Mouse (Mus musculus): ENCODE data around the gene Usp5. TPM values are rescaled to one million over a fixed set of nuclear protein-coding genes. Genes with fewer than 3 reads are reported as not detected.
A peak's percentile ranks its signal among the peaks of the same experiment; 100 is the strongest.

Gene Usp5
- polyA plus RNA-seq, 1 experiment from 2014 or later = 53.6 TPM

DNA sequence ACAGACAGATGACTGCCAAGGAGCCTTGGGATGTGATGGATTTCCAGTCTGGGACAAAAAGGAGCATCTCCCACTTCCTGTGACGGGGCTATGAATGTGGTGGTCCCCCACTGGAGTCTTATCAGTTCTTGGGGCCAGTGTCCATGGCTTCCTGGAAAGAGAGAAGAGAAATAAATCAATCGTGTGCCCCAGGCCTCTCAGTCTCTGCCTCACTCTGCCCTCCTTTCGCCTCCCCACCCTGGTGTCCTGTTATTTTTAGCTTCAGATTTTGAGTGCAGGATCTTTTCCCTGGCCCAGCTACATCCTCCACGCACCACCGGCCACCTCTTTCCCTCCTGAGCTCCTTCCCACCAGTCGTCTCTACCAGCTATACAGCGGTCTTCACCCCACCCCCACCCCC is 59.3 kb downstream of the Usp5 start:
- 0 out of 2 replicates have a peak overlapping the region, but pooled peaks have one; percentile 48 for H3K4me3 ChIP-seq (ENCODE audit: low read depth, low read length)
- no peaks in the 10 kb centered on the region for H3K27me3 ChIP-seq (replicated peaks; ENCODE audit: insufficient read depth, low read length)
- peaks cover 3% of the 10 kb centered on the region; the same call in 1 of the 2 replicates for H3K4me1 ChIP-seq (ENCODE audit: insufficient read depth, low read depth, low read length)
- H3K4me2 ChIP-seq (replicated peaks; ENCODE audit: low read depth, low read length) = peak overlapping the region; percentile 80; the same call in 1 of the 2 replicates
- H3K9me3 ChIP-seq (ENCODE audit: low read length) = no peaks in the 10 kb centered on the region
- no peaks in the 10 kb centered on the region for H3K36me3 ChIP-seq (ENCODE audit: insufficient read depth, low read length)
- no peak overlapping the region for H3K27ac ChIP-seq (ENCODE audit: low read length)
- WGBS = 48% methylated on average over 7 of the region's 7 CpGs
- H3K9ac ChIP-seq (replicated peaks; ENCODE audit: low read depth) = no peak overlapping the region
- no peak for TF ChIP-seq CTCF (IDR thresholded peaks at IDR 0.05)
- no peak for TF ChIP-seq EP300 (IDR thresholded peaks at IDR 0.05)
- ATAC-seq = no peak
- DNase-seq (ENCODE audit: low spot score) = no peak

DNA sequence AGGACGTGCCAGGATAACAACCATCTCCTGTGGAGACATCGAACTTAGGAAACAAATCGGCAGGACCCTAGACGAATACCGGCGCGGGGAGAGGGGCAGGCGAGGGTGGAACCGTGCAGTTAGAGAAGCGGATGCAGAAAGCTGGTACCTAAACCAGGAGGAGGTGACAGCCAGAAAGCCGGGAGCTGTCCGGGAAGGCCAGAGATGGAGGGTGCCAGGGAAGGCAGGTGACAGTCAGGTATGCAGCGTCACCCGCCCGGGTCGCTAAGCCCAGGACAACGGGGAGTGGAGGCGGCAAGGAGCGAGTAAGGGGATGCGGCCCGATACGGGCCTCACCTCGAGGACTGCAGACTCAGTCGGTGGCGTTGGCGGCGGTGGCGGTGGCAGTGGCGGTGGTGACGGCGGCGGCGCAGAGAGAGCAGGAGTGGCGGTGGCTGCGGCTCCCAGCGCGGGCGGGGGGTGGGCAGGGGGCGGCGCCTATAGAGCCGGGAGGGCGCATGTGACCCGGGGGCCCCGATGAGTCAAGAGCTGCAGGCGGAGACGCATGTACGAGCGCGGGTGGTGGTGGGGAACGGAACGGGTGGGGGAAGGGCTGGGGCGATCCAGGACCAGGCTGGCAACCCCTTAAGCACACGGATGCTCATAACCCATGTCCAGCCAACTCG is 60.1 kb downstream of the Usp5 start, which contains the start of gene Eno2:
TSS of gene Eno2 (minus strand) at position 573 of the 665 bp plus-strand sequence.
- peak; percentile 53 for DNase-seq (ENCODE audit: low spot score)
- no peaks in the 10 kb centered on the region for H3K36me3 ChIP-seq (ENCODE audit: insufficient read depth, low read length)
- peak within 1 kb of the TSS; percentile 23; the same call in 1 of the 2 replicates for H3K9ac ChIP-seq (replicated peaks; ENCODE audit: low read depth)
- TF ChIP-seq CTCF (IDR thresholded peaks at IDR 0.05) (no peak), EP300 (IDR thresholded peaks at IDR 0.05) (no peak)
- H3K9me3 ChIP-seq (ENCODE audit: low read length) = no peaks in the 10 kb centered on the region
- H3K4me1 ChIP-seq (ENCODE audit: insufficient read depth, low read depth, low read length) = peaks cover 3% of the 10 kb centered on the region; the same call in 1 of the 2 replicates
- peak within 1 kb of the TSS; percentile 48 for H3K4me3 ChIP-seq (ENCODE audit: low read depth, low read length)
- WGBS = 2% methylated on average over 44 of the region's 54 CpGs
- no peaks in the 10 kb centered on the region for H3K27me3 ChIP-seq (replicated peaks; ENCODE audit: insufficient read depth, low read length)
- no peak within 1 kb of the TSS for H3K27ac ChIP-seq (ENCODE audit: low read length)
- peak; percentile 81 for ATAC-seq
- peak within 1 kb of the TSS; percentile 80 for H3K4me2 ChIP-seq (replicated peaks; ENCODE audit: low read depth, low read length)

DNA sequence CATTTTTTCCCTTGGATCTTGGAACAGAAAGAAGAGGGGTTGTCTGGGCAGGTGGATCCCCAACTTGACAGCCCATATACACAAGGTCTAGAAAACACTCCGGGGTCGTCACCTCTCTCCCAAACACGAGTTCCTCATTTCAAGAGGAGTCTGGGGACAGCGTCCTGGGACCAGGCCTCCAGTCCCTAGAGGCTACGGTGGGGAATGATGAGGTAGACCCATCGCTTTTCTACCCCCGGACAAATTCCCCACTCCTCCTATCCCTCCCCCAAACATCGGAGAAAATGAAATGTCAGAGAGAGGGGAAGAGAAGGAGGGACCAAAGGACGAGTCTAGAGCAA is 60.6 kb downstream of the Usp5 start:
- DNase-seq (ENCODE audit: low spot score) = no peak

DNA sequence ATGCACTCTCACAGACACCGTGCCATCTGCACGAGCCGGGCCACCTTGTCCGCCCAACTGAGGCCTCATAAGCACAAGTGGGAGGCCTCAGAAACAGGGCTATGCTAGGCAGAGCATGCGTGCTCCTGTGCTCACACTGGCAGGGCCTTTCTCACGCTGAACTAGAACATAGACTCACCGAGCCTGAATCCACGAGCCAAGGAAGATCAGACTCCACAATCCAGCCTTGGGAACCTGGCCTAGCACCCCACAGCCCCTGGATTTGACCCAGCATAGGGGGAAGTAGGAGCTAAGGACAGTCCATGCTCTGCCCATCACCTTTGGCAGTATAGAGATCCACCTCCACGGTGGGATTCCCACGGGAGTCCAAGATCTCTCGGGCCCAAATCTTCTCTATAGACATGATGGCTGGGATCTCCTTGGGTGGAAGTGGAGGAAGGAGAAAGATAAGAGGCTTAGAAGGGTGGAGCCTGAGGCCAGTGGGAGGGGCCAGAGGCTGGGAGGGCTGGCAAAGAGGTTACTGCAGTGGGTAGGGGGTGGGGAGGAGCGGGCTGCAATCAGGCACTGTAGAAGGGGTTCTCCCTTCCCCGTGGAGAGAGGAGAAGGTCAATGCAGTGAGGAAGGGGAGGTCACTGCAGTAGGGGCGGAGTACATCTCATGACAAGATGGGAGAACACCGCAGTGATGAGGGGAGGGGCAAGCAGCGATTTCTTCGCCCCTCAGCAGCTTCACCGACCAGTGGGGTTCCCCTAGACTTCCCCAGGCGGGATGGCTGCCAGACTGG is 61.2 kb downstream of the Usp5 start:
- WGBS = 37% methylated on average over 17 of the region's 19 CpGs
- Histone ChIP-seq H3K9me3 (ENCODE audit: low read length) (no peaks in the 10 kb centered on the region), H3K9ac (replicated peaks; ENCODE audit: low read depth) (no peak overlapping the region), H3K27ac (ENCODE audit: low read length) (no peak overlapping the region), H3K27me3 (replicated peaks; ENCODE audit: insufficient read depth, low read length) (no peaks in the 10 kb centered on the region), H3K4me2 (replicated peaks; ENCODE audit: low read depth, low read length) (peak overlapping the region; percentile 80; the same call in 1 of the 2 replicates), H3K4me3 (ENCODE audit: low read depth, low read length) (no peak overlapping the region), H3K4me1 (ENCODE audit: insufficient read depth, low read depth, low read length) (peaks cover 3% of the 10 kb centered on the region; the same call in 1 of the 2 replicates), H3K36me3 (ENCODE audit: insufficient read depth, low read length) (no peaks in the 10 kb centered on the region)
- ATAC-seq = no peak; the same call in 1 of the 2 replicates
- no peak for DNase-seq (ENCODE audit: low spot score)
- TF ChIP-seq CTCF (IDR thresholded peaks at IDR 0.05) = no peak
- TF ChIP-seq EP300 (IDR thresholded peaks at IDR 0.05) = no peak

More for the DNA sequence above, 60.6 kb downstream of the Usp5 start:
- Histone ChIP-seq H3K9me3 (ENCODE audit: low read length) (no peaks in the 10 kb centered on the region), H3K4me1 (ENCODE audit: insufficient read depth, low read depth, low read length) (peaks cover 3% of the 10 kb centered on the region; the same call in 1 of the 2 replicates), H3K27ac (ENCODE audit: low read length) (no peak overlapping the region), H3K4me2 (replicated peaks; ENCODE audit: low read depth, low read length) (peak overlapping the region; percentile 80), H3K4me3 (ENCODE audit: low read depth, low read length) (peak overlapping the region; percentile 48; the same call in 1 of the 2 replicates), H3K36me3 (ENCODE audit: insufficient read depth, low read length) (no peaks in the 10 kb centered on the region), H3K27me3 (replicated peaks; ENCODE audit: insufficient read depth, low read length) (no peaks in the 10 kb centered on the region), H3K9ac (replicated peaks; ENCODE audit: low read depth) (no peak overlapping the region)
- 4% methylated on average over 9 of the region's 9 CpGs for WGBS
- ATAC-seq = no peak
- TF ChIP-seq EP300 (IDR thresholded peaks at IDR 0.05) (no peak), CTCF (IDR thresholded peaks at IDR 0.05) (no peak)

DNA sequence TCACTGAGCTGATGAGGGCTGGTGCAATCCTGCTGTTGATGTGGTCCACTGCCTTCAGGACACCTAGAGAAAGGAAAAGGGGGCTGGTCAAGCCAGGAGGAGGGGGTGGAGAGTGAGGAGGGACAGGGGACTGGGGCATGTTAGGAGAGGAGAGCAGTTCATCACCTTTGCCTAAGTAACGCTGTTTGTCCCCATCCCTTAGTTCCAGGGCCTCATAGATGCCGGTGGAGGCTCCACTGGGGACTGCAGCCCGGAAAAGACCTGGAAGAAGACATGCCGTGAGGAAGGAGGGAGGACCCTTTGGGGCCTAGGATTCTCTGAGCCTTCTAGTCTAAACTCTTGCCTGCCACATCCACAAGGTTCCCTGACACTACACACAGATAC is 61.8 kb downstream of the Usp5 start:
- no peak for ATAC-seq
- no peaks in the 10 kb centered on the region for H3K27me3 ChIP-seq (replicated peaks; ENCODE audit: insufficient read depth, low read length)

DNA sequence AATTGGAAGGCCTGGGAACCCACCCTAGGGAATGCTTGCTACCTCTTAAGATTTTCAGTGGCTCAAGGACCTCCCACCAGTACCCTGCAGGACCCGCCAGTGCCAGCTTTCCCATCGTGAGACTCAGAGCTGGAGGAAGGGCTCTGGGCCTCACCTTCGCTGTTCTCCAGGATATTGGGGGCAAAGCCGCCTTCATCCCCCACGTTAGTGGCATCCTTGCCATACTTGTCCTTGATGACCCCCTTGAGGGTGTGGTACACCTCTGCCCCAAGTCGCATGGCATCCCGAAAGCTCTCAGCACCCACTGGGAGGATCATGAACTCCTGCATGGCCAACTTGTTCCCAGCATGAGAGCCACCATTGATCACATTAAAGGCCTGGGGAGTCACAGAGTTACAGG is 63.3 kb downstream of the Usp5 start:
- Histone ChIP-seq H3K9ac (replicated peaks; ENCODE audit: low read depth) (no peak overlapping the region), H3K9me3 (ENCODE audit: low read length) (no peaks in the 10 kb centered on the region), H3K27me3 (replicated peaks; ENCODE audit: insufficient read depth, low read length) (no peaks in the 10 kb centered on the region), H3K27ac (ENCODE audit: low read length) (no peak overlapping the region), H3K4me2 (replicated peaks; ENCODE audit: low read depth, low read length) (no peak overlapping the region), H3K36me3 (ENCODE audit: insufficient read depth, low read length) (no peaks in the 10 kb centered on the region), H3K4me1 (ENCODE audit: insufficient read depth, low read depth, low read length) (peaks cover 3% of the 10 kb centered on the region; the same call in 1 of the 2 replicates), H3K4me3 (ENCODE audit: low read depth, low read length) (no peak overlapping the region)
- DNase-seq (ENCODE audit: low spot score) (no peak), ATAC-seq (no peak)
- 83% methylated on average over 7 of the region's 7 CpGs for WGBS
- TF ChIP-seq CTCF (IDR thresholded peaks at IDR 0.05) (no peak), EP300 (IDR thresholded peaks at IDR 0.05) (no peak)

More for the DNA sequence above, 61.8 kb downstream of the Usp5 start:
- no peak overlapping the region for H3K4me2 ChIP-seq (replicated peaks; ENCODE audit: low read depth, low read length)
- no peaks in the 10 kb centered on the region for H3K36me3 ChIP-seq (ENCODE audit: insufficient read depth, low read length)
- WGBS = 42% methylated on average over 4 of the region's 4 CpGs
- H3K9me3 ChIP-seq (ENCODE audit: low read length) = no peaks in the 10 kb centered on the region
- H3K27ac ChIP-seq (ENCODE audit: low read length) = no peak overlapping the region
- no peak overlapping the region for H3K9ac ChIP-seq (replicated peaks; ENCODE audit: low read depth)
- peaks cover 3% of the 10 kb centered on the region; the same call in 1 of the 2 replicates for H3K4me1 ChIP-seq (ENCODE audit: insufficient read depth, low read depth, low read length)
- TF ChIP-seq CTCF (IDR thresholded peaks at IDR 0.05) (no peak), EP300 (IDR thresholded peaks at IDR 0.05) (no peak)
- no peak overlapping the region for H3K4me3 ChIP-seq (ENCODE audit: low read depth, low read length)
- DNase-seq (ENCODE audit: low spot score) = no peak

Other genes starting within 250 kb of the Usp5 start
- gene C1s2, start 193.4 kb downstream of the Usp5 start, polyA plus RNA-seq (2015; fragmentation: Nextera tagmentation; extraction: Ambion mirVana) = 0.12 TPM in 1 of 2 replicates, not detected in the other
- 67.3 and 74.2 TPM in 2 replicates for gene Lpcat3, start 166.5 kb downstream of the Usp5 start, polyA plus RNA-seq (2015; fragmentation: Nextera tagmentation; extraction: Ambion mirVana)
- 83.1 and 86.7 TPM in 2 replicates for gene Emg1, start 117.3 kb downstream of the Usp5 start, polyA plus RNA-seq (2015; fragmentation: Nextera tagmentation; extraction: Ambion mirVana)
- 162 and 169 TPM in 2 replicates for gene Phb2, start 117.1 kb downstream of the Usp5 start, polyA plus RNA-seq (2015; fragmentation: Nextera tagmentation; extraction: Ambion mirVana)
- 24.0 and 27.8 TPM in 2 replicates for gene Ptpn6, start 90.8 kb downstream of the Usp5 start, polyA plus RNA-seq (2015; fragmentation: Nextera tagmentation; extraction: Ambion mirVana)
- gene Grcc10, start 88.1 kb downstream of the Usp5 start, polyA plus RNA-seq (2015; fragmentation: Nextera tagmentation; extraction: Ambion mirVana) = 332 and 367 TPM in 2 replicates
- gene Gm45234, start 73.5 kb downstream of the Usp5 start, polyA plus RNA-seq (2015; fragmentation: Nextera tagmentation; extraction: Ambion mirVana) = not detected in 2 replicates
- gene Atn1, start 73.0 kb downstream of the Usp5 start, polyA plus RNA-seq (2015; fragmentation: Nextera tagmentation; extraction: Ambion mirVana) = 9.6 and 11.2 TPM in 2 replicates
- gene Eno2, start 59.8 kb downstream of the Usp5 start, polyA plus RNA-seq (2015; fragmentation: Nextera tagmentation; extraction: Ambion mirVana) = 1.2 and 1.5 TPM in 2 replicates
- gene Lrrc23, start 49.8 kb downstream of the Usp5 start, polyA plus RNA-seq (2015; fragmentation: Nextera tagmentation; extraction: Ambion mirVana) = 26.7 and 34.0 TPM in 2 replicates
- 27.6 and 33.7 TPM in 2 replicates for gene Spsb2, start 20.8 kb downstream of the Usp5 start, polyA plus RNA-seq (2015; fragmentation: Nextera tagmentation; extraction: Ambion mirVana)
- gene Tpi1, start 15.2 kb downstream of the Usp5 start, polyA plus RNA-seq (2015; fragmentation: Nextera tagmentation; extraction: Ambion mirVana) = 186 and 187 TPM in 2 replicates
- 8.2 and 11.8 TPM in 2 replicates for gene Cdca3, start 63 bp upstream of the Usp5 start, polyA plus RNA-seq (2015; fragmentation: Nextera tagmentation; extraction: Ambion mirVana)
- 0.24 and 0.26 TPM in 2 replicates for gene Gnb3, start 10.8 kb upstream of the Usp5 start, polyA plus RNA-seq (2015; fragmentation: Nextera tagmentation; extraction: Ambion mirVana)
- gene P3h3, start 28.3 kb upstream of the Usp5 start, polyA plus RNA-seq (2015; fragmentation: Nextera tagmentation; extraction: Ambion mirVana) = 8.4 and 9.3 TPM in 2 replicates
- gene Gpr162, start 34.5 kb upstream of the Usp5 start, polyA plus RNA-seq (2015; fragmentation: Nextera tagmentation; extraction: Ambion mirVana) = 0.20 and 0.26 TPM in 2 replicates
- gene Cd4, start 58.7 kb upstream of the Usp5 start, polyA plus RNA-seq (2015; fragmentation: Nextera tagmentation; extraction: Ambion mirVana) = 0.07 and 0.10 TPM in 2 replicates
- 2.3 TPM in 2 replicates for gene Lag3, start 82.2 kb upstream of the Usp5 start, polyA plus RNA-seq (2015; fragmentation: Nextera tagmentation; extraction: Ambion mirVana)
- gene Ptms, start 90.6 kb upstream of the Usp5 start, polyA plus RNA-seq (2015; fragmentation: Nextera tagmentation; extraction: Ambion mirVana) = 533 and 563 TPM in 2 replicates
- 289 and 300 TPM in 2 replicates for gene Mlf2, start 101.9 kb upstream of the Usp5 start, polyA plus RNA-seq (2015; fragmentation: Nextera tagmentation; extraction: Ambion mirVana)
- 112 and 118 TPM in 2 replicates for gene Cops7a, start 136.1 kb upstream of the Usp5 start, polyA plus RNA-seq (2015; fragmentation: Nextera tagmentation; extraction: Ambion mirVana)
- 0.29 and 0.35 TPM in 2 replicates for gene Pianp, start 167.2 kb upstream of the Usp5 start, polyA plus RNA-seq (2015; fragmentation: Nextera tagmentation; extraction: Ambion mirVana)
- gene Zfp384, start 179.7 kb upstream of the Usp5 start, polyA plus RNA-seq (2015; fragmentation: Nextera tagmentation; extraction: Ambion mirVana) = 8.6 and 9.9 TPM in 2 replicates
- gene Ing4, start 210.3 kb upstream of the Usp5 start, polyA plus RNA-seq (2015; fragmentation: Nextera tagmentation; extraction: Ambion mirVana) = 100 and 104 TPM in 2 replicates
- 4.1 and 4.4 TPM in 2 replicates for gene Acrbp, start 220.2 kb upstream of the Usp5 start, polyA plus RNA-seq (2015; fragmentation: Nextera tagmentation; extraction: Ambion mirVana)
- gene Lpar5, start 238.4 kb upstream of the Usp5 start, polyA plus RNA-seq (2015; fragmentation: Nextera tagmentation; extraction: Ambion mirVana) = 0.19 and 0.44 TPM in 2 replicates

Data from lung, postnatal 0 days (tissue).